Mouse (Mus musculus) forebrain, postnatal 0 days (tissue): Measurements from ENCODE around the gene Il24. TPM values are rescaled to one million over a fixed set of nuclear protein-coding genes. Genes with fewer than 3 reads are reported as not detected.

Experiments used
- ATAC-seq: fragments of 200-750 bp; cut with Nextera tagmentation; 2 replicates; pipeline ENCODE4 v1.8.0; 2017; ENCODE audit warnings: mild to moderate bottlenecking, moderate library complexity
- DNase-seq: peaks from one replicate; pipeline ENCODE4 v3.0.0-alpha.2; 2015
- H3K27ac ChIP-seq: fragments of 300-500 bp; sonication (generic); 2 replicates; pipeline ENCODE4 v1.5.1; 2014; ENCODE audit warnings: low read depth, mild to moderate bottlenecking, antibody characterized with exemption, low read length, moderate library complexity, mixed read lengths
- H3K27me3 ChIP-seq: fragments of 300-500 bp; sonication (generic); 2 replicates; pipeline ENCODE4 v1.6.1; 2014; ENCODE audit warnings: mild to moderate bottlenecking, low read length, mixed read lengths; ENCODE audit not compliant: insufficient read depth
- H3K36me3 ChIP-seq: fragments of 300-500 bp; sonication (generic); 2 replicates; pipeline ENCODE4 v1.6.1; 2014; ENCODE audit warnings: mild to moderate bottlenecking, moderate library complexity; ENCODE audit not compliant: insufficient read depth
- H3K4me1 ChIP-seq: fragments of 300-500 bp; sonication (generic); 2 replicates; pipeline ENCODE4 v1.6.1; 2014; ENCODE audit warnings: antibody characterized with exemption; ENCODE audit not compliant: insufficient read depth
- H3K4me2 ChIP-seq: fragments of 300-500 bp; sonication (generic); 2 replicates; pipeline ENCODE4 v1.6.1; 2014; ENCODE audit warnings: low read depth, mild to moderate bottlenecking, moderate library complexity
- H3K4me3 ChIP-seq: fragments of 300-500 bp; sonication (generic); 2 replicates; pipeline ENCODE4 v1.5.1; 2014; ENCODE audit warnings: low read depth, low read length, mixed read lengths
- H3K9ac ChIP-seq: fragments of 300-500 bp; sonication (generic); 2 replicates; pipeline ENCODE4 v1.6.1; 2014; ENCODE audit warnings: mild to moderate bottlenecking
- H3K9me3 ChIP-seq: fragments of 300-500 bp; sonication (generic); 2 replicates; pipeline ENCODE4 v1.6.1; 2016; ENCODE audit warnings: low read length
- CTCF ChIP-seq: sonication (generic); IDR thresholded peaks from 2 replicates; pipeline ENCODE4 v1.5.1; 2016; ENCODE audit warnings: antibody characterized with exemption, control low read depth, low read depth
- WGBS: fragments of 180-500 bp; shearing (Covaris S2); extraction: QIAGEN DNeasy Blood & Tissue Kit; methylation state at CpG from one replicate; pipeline ENCODE4 v1.1.7; 2014; 5-methylcytosine and 5-hydroxymethylcytosine counted together
- polyA plus RNA-seq: library from polyadenylated mRNA; unstranded; fragments of >200 nt; fragmentation: Nextera tagmentation; extraction: Ambion mirVana; gene quantifications from 2 replicates; pipeline ENCODE4 v1.2.1, GENCODE M21; 2015
- total RNA-seq: library from RNA; depleted of rRNA; stranded (reverse); fragments of >200 nt; gene quantifications from 2 replicates; pipeline ENCODE4 v1.2.3, GENCODE M21; 2014; rRNA removed

Il24 gene
- not detected in 2 replicates for total RNA-seq
- polyA plus RNA-seq: 0.14 TPM in 1 of 2 replicates, not detected in the other

DNA sequence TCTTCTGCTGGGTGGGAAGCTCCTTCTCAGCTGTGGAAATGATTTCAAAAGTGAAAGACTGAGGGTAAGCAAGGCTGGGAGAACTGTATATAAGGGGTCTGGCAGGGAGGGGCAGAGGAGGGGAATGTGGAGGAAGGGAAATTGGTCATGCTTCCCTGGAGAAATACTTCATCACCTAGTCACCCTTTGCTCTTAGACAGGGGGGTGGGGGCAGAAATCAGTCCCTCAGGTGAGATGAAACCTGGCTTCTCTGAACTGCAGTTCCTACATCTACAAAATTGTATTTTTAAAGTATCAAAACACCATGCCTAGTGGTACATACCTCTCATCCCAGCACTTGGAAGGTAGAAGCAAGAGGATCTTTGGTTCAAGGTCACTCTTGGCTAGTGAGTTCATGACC, at the start of gene Il24:
Il24 (minus strand) TSS at position 101 of the 400 bp plus-strand sequence.
- no peaks in the 10 kb centered on the region for H3K36me3 ChIP-seq
- H3K9me3 ChIP-seq: no peaks in the 10 kb centered on the region
- ATAC-seq (no peak), DNase-seq (no peak)
- no peak within 1 kb of the TSS for H3K27ac ChIP-seq
- no peak for TF ChIP-seq CTCF
- H3K4me1 ChIP-seq: no peaks in the 10 kb centered on the region
- no peak within 1 kb of the TSS for H3K9ac ChIP-seq
- H3K4me3 ChIP-seq: no peak within 1 kb of the TSS
- H3K4me2 ChIP-seq: no peak within 1 kb of the TSS
- H3K27me3 ChIP-seq: no peaks in the 10 kb centered on the region

DNA sequence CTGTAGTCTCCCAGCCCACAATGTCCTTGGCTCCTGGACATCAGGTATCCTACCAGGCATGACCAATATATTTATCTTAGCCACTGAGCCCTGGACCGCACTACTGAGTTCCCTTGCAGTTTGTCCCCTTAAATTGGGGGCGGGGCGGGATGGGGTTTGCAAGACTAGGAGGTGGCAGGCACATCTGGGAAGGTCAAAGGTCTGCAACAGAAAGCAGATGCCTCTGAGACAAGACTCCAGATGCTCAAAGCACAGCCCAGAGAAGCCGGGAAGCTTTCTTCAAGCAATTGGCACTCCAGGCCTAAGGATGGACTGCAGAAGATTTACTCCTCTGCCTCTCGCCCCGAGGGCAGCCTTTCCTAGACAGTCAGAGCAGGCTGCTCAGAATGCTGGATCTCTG, 49.1 kb upstream of the Il24 start:
- no peaks in the 10 kb centered on the region for H3K4me1 ChIP-seq
- 73% methylated on average over 6 of the region's 6 CpGs for WGBS
- H3K9ac ChIP-seq: no peak overlapping the region
- no peak overlapping the region for H3K4me3 ChIP-seq
- no peak for DNase-seq
- no peak for ATAC-seq
- TF ChIP-seq CTCF: no peak
- H3K27me3 ChIP-seq: no peaks in the 10 kb centered on the region
- H3K36me3 ChIP-seq: no peaks in the 10 kb centered on the region
- no peak overlapping the region for H3K27ac ChIP-seq
- H3K9me3 ChIP-seq: no peaks in the 10 kb centered on the region
- no peak overlapping the region for H3K4me2 ChIP-seq

DNA sequence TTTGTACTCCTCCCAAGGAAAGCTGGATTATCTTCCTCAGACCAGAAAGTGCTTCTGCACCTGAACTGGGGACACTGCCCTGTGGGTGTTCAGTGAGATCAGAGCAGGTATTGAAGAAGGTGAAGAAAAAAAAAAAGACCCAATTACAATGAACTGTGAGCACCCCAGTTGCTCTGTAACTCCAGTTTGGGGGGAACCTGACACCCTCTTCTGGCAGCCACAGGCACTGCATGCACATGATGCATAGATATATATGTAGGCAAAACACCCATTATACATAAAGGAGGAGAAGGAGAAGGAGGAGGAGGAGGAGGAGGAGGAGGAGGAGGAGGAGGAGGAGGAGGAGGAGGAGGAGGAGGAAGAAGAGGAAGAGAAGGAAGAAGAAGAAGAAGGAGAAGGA, 39.2 kb upstream of the Il24 start:
- H3K4me1 ChIP-seq: no peaks in the 10 kb centered on the region
- no peak for TF ChIP-seq CTCF
- H3K9me3 ChIP-seq: no peaks in the 10 kb centered on the region
- no peak overlapping the region for H3K4me2 ChIP-seq
- no peak overlapping the region for H3K9ac ChIP-seq
- H3K4me3 ChIP-seq: no peak overlapping the region
- no peaks in the 10 kb centered on the region for H3K36me3 ChIP-seq
- no peaks in the 10 kb centered on the region for H3K27me3 ChIP-seq
- DNase-seq (no peak), ATAC-seq (no peak)
- no peak overlapping the region for H3K27ac ChIP-seq

DNA sequence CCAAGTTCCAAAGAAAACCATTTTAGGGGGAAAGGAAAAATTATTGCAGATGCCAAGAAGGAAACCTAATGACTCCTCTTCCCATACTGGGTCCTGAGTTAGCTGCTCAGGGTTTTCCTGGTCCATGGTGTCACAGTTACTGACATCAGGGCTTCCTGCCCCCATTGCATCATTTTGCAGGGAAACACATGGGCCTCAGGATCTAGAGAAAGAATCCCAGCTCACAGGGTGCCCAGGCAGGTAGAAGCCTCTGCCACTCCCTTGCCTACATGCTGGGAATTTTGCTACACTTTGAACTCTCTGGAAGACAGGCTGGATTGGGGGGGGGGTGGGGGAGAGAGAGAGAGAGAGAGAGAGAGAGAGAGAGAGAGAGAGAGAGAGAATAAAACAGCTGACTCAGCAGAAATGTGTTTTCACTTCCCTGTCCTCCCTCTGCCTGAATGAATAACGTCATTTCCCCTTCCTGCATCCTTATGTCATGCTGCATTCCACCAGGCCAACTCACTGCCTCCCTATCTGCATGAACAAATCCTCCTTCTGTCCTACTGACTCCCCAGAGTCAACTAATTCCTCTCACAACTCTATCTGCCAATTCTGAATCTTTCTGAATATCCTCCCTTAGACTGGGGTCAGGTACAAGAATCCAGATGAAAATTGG, 31.2 kb upstream of the Il24 start:
- ATAC-seq: no peak
- Histone ChIP-seq H3K4me2 (no peak overlapping the region), H3K4me1 (no peaks in the 10 kb centered on the region), H3K36me3 (no peaks in the 10 kb centered on the region), H3K9ac (no peak overlapping the region), H3K27me3 (no peaks in the 10 kb centered on the region), H3K4me3 (no peak overlapping the region), H3K9me3 (no peaks in the 10 kb centered on the region), H3K27ac (no peak overlapping the region)
- no peak for TF ChIP-seq CTCF
- DNase-seq: no peak
- 33% methylated on average over 1 of the region's 1 CpGs for WGBS

DNA sequence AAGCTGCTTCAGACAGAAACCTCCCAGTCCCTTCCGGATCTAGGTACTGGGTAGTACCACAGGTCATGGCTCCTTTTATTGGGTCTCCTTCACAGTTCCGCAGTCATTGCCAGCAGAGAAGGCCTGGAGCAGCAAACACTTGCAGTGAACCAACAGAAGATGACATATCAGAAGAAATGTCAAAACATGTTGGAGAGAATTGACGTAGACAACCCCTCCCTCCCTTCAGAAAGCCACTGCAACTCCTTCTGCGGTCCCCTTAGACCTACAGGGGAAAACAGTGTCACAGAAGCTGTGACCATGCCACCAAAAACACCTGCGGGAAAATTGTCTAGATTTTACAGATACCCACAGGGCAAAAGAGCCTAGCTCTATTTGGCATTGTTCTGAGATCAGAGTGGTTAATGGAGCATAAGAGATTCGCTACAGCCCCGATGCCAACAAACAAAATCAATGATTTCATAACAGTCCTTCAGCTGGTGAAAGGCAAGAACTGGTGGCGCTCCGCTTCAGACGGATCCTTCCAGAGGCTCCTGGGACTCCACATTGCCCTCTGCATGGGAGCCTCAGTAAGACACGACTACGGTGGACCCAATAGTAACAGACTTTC, 24.3 kb upstream of the Il24 start, which contains the start of gene Il20:
Il20 (minus strand) TSS at position 51 of the 610 bp plus-strand sequence.
- TF ChIP-seq CTCF: no peak
- H3K27me3 ChIP-seq: no peaks in the 10 kb centered on the region
- H3K9me3 ChIP-seq: no peaks in the 10 kb centered on the region
- DNase-seq (no peak), ATAC-seq (no peak)
- no peak within 1 kb of the TSS for H3K27ac ChIP-seq
- 61% methylated on average over 12 of the region's 12 CpGs for WGBS
- no peak within 1 kb of the TSS for H3K4me2 ChIP-seq
- no peak within 1 kb of the TSS for H3K9ac ChIP-seq
- no peaks in the 10 kb centered on the region for H3K36me3 ChIP-seq
- no peak within 1 kb of the TSS for H3K4me3 ChIP-seq
- H3K4me1 ChIP-seq: no peaks in the 10 kb centered on the region

DNA sequence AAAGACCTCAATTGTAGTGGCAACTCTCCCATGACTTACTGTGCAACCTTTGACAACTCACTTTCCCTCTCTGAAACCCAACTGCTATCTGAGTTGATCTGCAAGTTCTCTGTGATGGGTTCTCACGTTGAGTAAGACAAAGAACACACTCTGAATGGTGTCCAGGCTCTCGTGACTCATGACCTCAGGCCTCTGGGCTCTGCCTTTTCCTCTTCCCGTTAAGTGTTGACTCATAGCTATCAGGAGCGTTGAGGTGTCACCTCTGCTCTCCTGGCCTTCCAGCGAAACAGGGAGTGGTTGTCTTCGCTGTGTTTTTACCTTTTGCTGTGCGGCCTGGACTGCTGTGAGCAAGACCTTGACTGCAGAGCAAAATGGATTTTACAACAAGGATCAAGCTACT, 15.3 kb upstream of the Il24 start:
- TF ChIP-seq CTCF: no peak
- no peak for DNase-seq
- 81% methylated on average over 7 of the region's 7 CpGs for WGBS
- H3K4me1 ChIP-seq: no peaks in the 10 kb centered on the region
- H3K9ac ChIP-seq: no peak overlapping the region
- H3K27ac ChIP-seq: no peak overlapping the region
- H3K9me3 ChIP-seq: no peaks in the 10 kb centered on the region
- no peak overlapping the region for H3K4me3 ChIP-seq
- no peak overlapping the region for H3K4me2 ChIP-seq
- no peak for ATAC-seq
- H3K36me3 ChIP-seq: no peaks in the 10 kb centered on the region
- no peaks in the 10 kb centered on the region for H3K27me3 ChIP-seq

DNA sequence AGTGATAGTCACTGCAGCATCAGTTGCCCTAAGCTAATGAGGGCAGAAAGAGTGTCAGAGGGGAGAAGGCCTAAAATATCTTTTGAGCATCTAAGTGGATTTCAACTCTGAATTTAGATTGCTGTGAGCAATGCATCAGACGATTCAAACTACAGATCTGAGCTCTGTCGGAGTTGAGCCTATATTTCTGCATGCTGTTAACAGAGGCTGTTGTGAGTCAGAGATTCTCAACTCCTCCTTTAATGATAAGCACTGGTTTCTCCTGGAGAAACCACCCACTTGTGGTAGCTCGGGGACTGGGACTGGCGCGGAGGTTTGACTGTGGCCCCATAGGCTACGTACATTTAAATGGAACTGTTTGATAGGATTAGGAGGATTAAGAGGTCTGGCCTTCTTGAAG, 7.2 kb upstream of the Il24 start:
- DNase-seq (no peak), ATAC-seq (no peak)
- H3K4me1 ChIP-seq: no peaks in the 10 kb centered on the region
- H3K36me3 ChIP-seq: no peaks in the 10 kb centered on the region
- no peak for TF ChIP-seq CTCF
- H3K4me3 ChIP-seq: no peak overlapping the region
- WGBS: 30% methylated on average over 6 of the region's 6 CpGs
- H3K9me3 ChIP-seq: no peaks in the 10 kb centered on the region
- no peak overlapping the region for H3K4me2 ChIP-seq
- H3K27me3 ChIP-seq: no peaks in the 10 kb centered on the region
- H3K27ac ChIP-seq: no peak overlapping the region
- no peak overlapping the region for H3K9ac ChIP-seq
